Mouse (Mus musculus) gonadal fat pad, adult 2 months (tissue): ENCODE measurements around the gene Als2cr12. TPM values are rescaled to one million over a fixed set of nuclear protein-coding genes. Genes with fewer than 3 reads are reported as not detected.
"Not testable (repeated sequence)": the region's sequence is repeated elsewhere in the genome, so short reads cannot be mapped to it uniquely, and the experiment has no call there.

Experiments
- DNase-seq: peaks from one replicate; pipeline ENCODE4 v3.0.0-alpha.2; 2012; ENCODE audit warnings: low read depth
- polyA plus RNA-seq: library from polyadenylated mRNA; depleted of rRNA; stranded (reverse); fragments of >200 nt; gene quantifications from 2 replicates; pipeline ENCODE4 v1.2.3, GENCODE M21; 2012; rRNA removed

Gene Als2cr12
- polyA plus RNA-seq, 1 experiment = 4.4 TPM

GRCm38 (mm10) chr1:58614424-58614823 lies 81.4 kb downstream of the Als2cr12 start:
- DNase-seq = no peak

GRCm38 (mm10) chr1:58613786-58614185 lies 82.0 kb downstream of the Als2cr12 start:
- DNase-seq = no peak

- DNase-seq = no peak
Measured at GRCm38 (mm10) chr1:58610611-58611010, 85.2 kb downstream of the Als2cr12 start.

- DNase-seq = no peak
Measured at GRCm38 (mm10) chr1:58610166-58610565, 85.6 kb downstream of the Als2cr12 start.

- DNase-seq = not testable (repeated sequence)
Measured at GRCm38 (mm10) chr1:58609591-58609990, 86.2 kb downstream of the Als2cr12 start.

- DNase-seq = no peak
Measured at GRCm38 (mm10) chr1:58603738-58604137, 92.1 kb downstream of the Als2cr12 start.

- no peak for DNase-seq
Measured at GRCm38 (mm10) chr1:58602681-58603080, 93.1 kb downstream of the Als2cr12 start.

Other genes starting within 250 kb of the Als2cr12 start
- gene Orc2, start 190.9 kb downstream of the Als2cr12 start, polyA plus RNA-seq = 10.5 and 16.7 TPM in 2 replicates
- gene Fam126b, start 109.7 kb downstream of the Als2cr12 start, polyA plus RNA-seq = 5.9 and 6.3 TPM in 2 replicates
- 108 and 114 TPM in 2 replicates for gene Ndufb3, start 109.6 kb downstream of the Als2cr12 start, polyA plus RNA-seq
- gene Cflar, start 15.5 kb upstream of the Als2cr12 start, polyA plus RNA-seq = 54.0 and 64.0 TPM in 2 replicates
- gene Casp8, start 99.4 kb upstream of the Als2cr12 start, polyA plus RNA-seq = 7.8 and 10.1 TPM in 2 replicates